Comparison of ENCODE assay signal across 8 mouse cellular contexts in genomic region chr2:94262917-94263529, GRCm38 (mm10).
A peak's percentile ranks its signal among the peaks of the same experiment; 100 is the strongest.
DNase-seq lines count a peak whose midpoint lies in the region; ATAC-seq lines count a peak whose summit lies in the region.

No protein-coding gene starts in this region.

- no peak for DNase-seq in heart, adult 18-20 months
- DNase-seq in R1 (ENCODE audit: low read depth, low spot score), result peak; percentile 48
- peak; percentile 25 for DNase-seq in hindbrain, embryonic 10.5 days (ENCODE audit: low spot score)
- DNase-seq in retina, embryonic 14.5 days (ENCODE audit: low spot score), result no peak
- no peak for DNase-seq in gastrocnemius, postnatal 4 days (ENCODE audit: low spot score in 2 of 2)
- no peak for DNase-seq in frontal cortex, adult 2 months (ENCODE audit: extremely low spot score in 1 of 2, low spot score in 1 of 2)

- peak overlapping the region; percentile 83 for H3K4me2 ChIP-seq in heart, embryonic 13.5 days
- H3K4me2 ChIP-seq in midbrain, embryonic 12.5 days (replicated peaks), result peak overlapping the region; percentile 66

- H3K27me3 ChIP-seq in heart, embryonic 13.5 days (replicated peaks), result peaks cover 18% of the 10 kb centered on the region
- H3K27me3 ChIP-seq in hindbrain, embryonic 10.5 days (ENCODE audit: insufficient read depth, poor library complexity, severe bottlenecking), result peaks cover 65% of the 10 kb centered on the region
- peaks cover 14% of the 10 kb centered on the region for H3K27me3 ChIP-seq in midbrain, embryonic 12.5 days

- H3K9ac ChIP-seq in heart, embryonic 13.5 days, result peak overlapping the region; percentile 71
- H3K9ac ChIP-seq in midbrain, embryonic 12.5 days (replicated peaks), result peak overlapping the region; percentile 50

- H3K27ac ChIP-seq in heart, embryonic 13.5 days (replicated peaks), result peak overlapping the region; percentile 87
- H3K27ac ChIP-seq in hindbrain, embryonic 10.5 days, result peak overlapping the region; percentile 79
- peak overlapping the region; percentile 31; the same call in 1 of the 2 replicates for H3K27ac ChIP-seq in midbrain, embryonic 12.5 days (replicated peaks)

- ATAC-seq in heart, embryonic 13.5 days (ENCODE audit: extremely low read depth, insufficient number of reproducible peaks, low FRiP score, low TSS enrichment), result no peak
- no peak for ATAC-seq in midbrain, embryonic 12.5 days (ENCODE audit: low FRiP score, low read depth)

- no peaks in the 10 kb centered on the region for H3K9me3 ChIP-seq in heart, embryonic 13.5 days
- no peaks in the 10 kb centered on the region for H3K9me3 ChIP-seq in hindbrain, embryonic 10.5 days
- H3K9me3 ChIP-seq in midbrain, embryonic 12.5 days, result no peaks in the 10 kb centered on the region

- H3K36me3 ChIP-seq in heart, embryonic 13.5 days, result no peaks in the 10 kb centered on the region
- H3K36me3 ChIP-seq in hindbrain, embryonic 10.5 days, result no peaks in the 10 kb centered on the region
- no peaks in the 10 kb centered on the region for H3K36me3 ChIP-seq in midbrain, embryonic 12.5 days

- H3K4me3 ChIP-seq in heart, embryonic 13.5 days, result peak overlapping the region; percentile 50
- peak overlapping the region; percentile 54 for H3K4me3 ChIP-seq in hindbrain, embryonic 10.5 days
- peak overlapping the region; percentile 39 for H3K4me3 ChIP-seq in midbrain, embryonic 12.5 days

- 2% methylated on average over 13 of the region's 13 CpGs for WGBS in heart, embryonic 13.5 days
- WGBS in hindbrain, embryonic 10.5 days, result 2% methylated on average over 13 of the region's 13 CpGs
- 3% methylated on average over 9 of the region's 13 CpGs for WGBS in midbrain, embryonic 12.5 days

- peaks cover 49% of the 10 kb centered on the region for H3K4me1 ChIP-seq in heart, embryonic 13.5 days
- H3K4me1 ChIP-seq in hindbrain, embryonic 10.5 days (replicated peaks), result peaks cover 58% of the 10 kb centered on the region
- peaks cover 52% of the 10 kb centered on the region for H3K4me1 ChIP-seq in midbrain, embryonic 12.5 days

Comparison
In these comparisons a context has a peak if more than half of its experiments do, and no peak if none do; other contexts are left out.
1. H3K27ac ChIP-seq: peak in every context shown above with its lines; median percentile 87 in heart, embryonic 13.5 days; 79 in hindbrain, embryonic 10.5 days; 31 in midbrain, embryonic 12.5 days.
2. DNase-seq: peak in R1 (single experiment) and hindbrain, embryonic 10.5 days (single experiment); none in heart, adult 18-20 months (0 of 2), retina, embryonic 14.5 days (single experiment), gastrocnemius, postnatal 4 days (0 of 2) and frontal cortex, adult 2 months (0 of 2).
3. Peak in every context shown above with its lines, with median percentiles within 50 percentile points of each other: H3K4me3 ChIP-seq.